Mouse (Mus musculus): ENCODE measurements at regions not wholly inside any gene's neighbourhood (a gene's known extent, or its start where the extent isn't known, plus 50 kb on each side); places are given as distances from the start of the nearest gene placed in this dataset.

GRCm38 (mm10) chr15:65535606-65536005 lies 520.9 kb upstream of the Gm21961 start:
- intact Hi-C loops (cut with DNase I): no loop called here

GRCm38 (mm10) chr15:65532241-65532640 lies 517.5 kb upstream of the Gm21961 start:
- peak in 1 of 2 experiments; percentile 14 for DNase-seq (ENCODE audit: extremely low spot score in 1 of 2, low spot score in 2 of 2)
- intact Hi-C loops (cut with DNase I): no loop called here
- TF ChIP-seq CTCF (IDR thresholded peaks at IDR 0.05): no peak
- Histone ChIP-seq H3K27ac (peak overlapping the region; percentile 11; the same call in 1 of the 2 replicates), H3K4me3 (no peak overlapping the region)

More at GRCm38 (mm10) chr15:65535606-65536005, 520.9 kb upstream of the Gm21961 start:
- TF ChIP-seq CTCF (IDR thresholded peaks at IDR 0.05): no peak
- no peak for DNase-seq (ENCODE audit: extremely low spot score in 1 of 2, low spot score in 2 of 2)
- Histone ChIP-seq H3K27ac (no peak overlapping the region), H3K4me3 (no peak overlapping the region)

GRCm38 (mm10) chr15:65502656-65503055 lies 488.0 kb upstream of the Gm21961 start:
- Histone ChIP-seq H3K4me3 (no peak overlapping the region), H3K27ac (no peak overlapping the region)
- DNase-seq (ENCODE audit: extremely low spot score in 1 of 2, low spot score in 2 of 2): no peak
- intact Hi-C loops (cut with DNase I): no loop called here
- no peak for TF ChIP-seq CTCF (IDR thresholded peaks at IDR 0.05)

GRCm38 (mm10) chr15:65478940-65479339 lies 464.2 kb upstream of the Gm21961 start:
- no peak for TF ChIP-seq CTCF (IDR thresholded peaks at IDR 0.05)
- DNase-seq (ENCODE audit: extremely low spot score in 1 of 2, low spot score in 2 of 2): no peak
- Histone ChIP-seq H3K27ac (no peak overlapping the region), H3K4me3 (no peak overlapping the region)
- intact Hi-C loops (cut with DNase I): no loop called here

- no peak overlapping the region for H3K4me3 ChIP-seq
- intact Hi-C loops (cut with DNase I): no loop called here
- DNase-seq (ENCODE audit: extremely low spot score in 1 of 2, low spot score in 2 of 2): peak in 1 of 2 experiments; percentile 10
- H3K27ac ChIP-seq: no peak overlapping the region
- no peak for TF ChIP-seq CTCF (IDR thresholded peaks at IDR 0.05)
Measured at GRCm38 (mm10) chr15:65455203-65455816, 440.6 kb upstream of the Gm21961 start.

- peak in 1 of 2 experiments; percentile 10 for DNase-seq (ENCODE audit: extremely low spot score in 1 of 2, low spot score in 2 of 2)
- no peak overlapping the region for H3K4me3 ChIP-seq
- no peak overlapping the region for H3K27ac ChIP-seq
- intact Hi-C loops (cut with DNase I): no loop called here
- no peak for TF ChIP-seq CTCF (IDR thresholded peaks at IDR 0.05)
Measured at GRCm38 (mm10) chr15:65452258-65453028, 437.7 kb upstream of the Gm21961 start.

- no peak for TF ChIP-seq CTCF (IDR thresholded peaks at IDR 0.05)
- Histone ChIP-seq H3K4me3 (no peak overlapping the region), H3K27ac (0 out of 2 replicates have a peak overlapping the region, but pooled peaks have one; percentile 48)
- intact Hi-C loops (cut with DNase I): no loop called here
- peak in 1 of 2 experiments; percentile 7 for DNase-seq (ENCODE audit: extremely low spot score in 1 of 2, low spot score in 2 of 2)
Measured at GRCm38 (mm10) chr15:65419736-65420135, 405.0 kb upstream of the Gm21961 start.
